Mouse (Mus musculus): ENCODE results near the gene Diaph3.
A peak's percentile ranks its signal among the peaks of the same experiment; 100 is the strongest.
"Not testable (repeated sequence)": the region's sequence is repeated elsewhere in the genome, so short reads cannot be mapped to it uniquely, and the experiment has no call there.

Gene Diaph3

GRCm38 (mm10) chr14:86727538-86728045 lies 413.4 kb downstream of the Diaph3 start:
- DNase-seq = no peak

GRCm38 (mm10) chr14:86721768-86722167 lies 419.3 kb downstream of the Diaph3 start:
- DNase-seq = no peak

- DNase-seq = no peak
These were observed 420.0 kb downstream of the Diaph3 start for GRCm38 (mm10) chr14:86721082-86721481.

- DNase-seq = not testable (repeated sequence)
These were observed 420.6 kb downstream of the Diaph3 start for GRCm38 (mm10) chr14:86720408-86720807.

GRCm38 (mm10) chr14:86714088-86714690 lies 426.8 kb downstream of the Diaph3 start:
- DNase-seq = no peak

- DNase-seq = no peak
These were observed 437.0 kb downstream of the Diaph3 start for GRCm38 (mm10) chr14:86704080-86704479.

GRCm38 (mm10) chr14:86701145-86701544 lies 439.9 kb downstream of the Diaph3 start:
- no peak for DNase-seq

GRCm38 (mm10) chr14:86697887-86698286 lies 443.1 kb downstream of the Diaph3 start:
- no peak for DNase-seq

- no peak for DNase-seq
These were observed 448.3 kb downstream of the Diaph3 start for GRCm38 (mm10) chr14:86692714-86693113.

- DNase-seq = no peak
These were observed 449.7 kb downstream of the Diaph3 start for GRCm38 (mm10) chr14:86691298-86691697.

- no peak for DNase-seq
These were observed 456.2 kb downstream of the Diaph3 start for GRCm38 (mm10) chr14:86684585-86685503.

- peak in 1 of 2 experiments; percentile 4 for DNase-seq
These were observed 459.1 kb downstream of the Diaph3 start for GRCm38 (mm10) chr14:86681951-86682350.

- DNase-seq = no peak
These were observed 462.0 kb downstream of the Diaph3 start for GRCm38 (mm10) chr14:86678992-86679391.

GRCm38 (mm10) chr14:86678179-86678780 lies 462.8 kb downstream of the Diaph3 start:
- peak in 1 of 2 experiments; percentile 15 for DNase-seq

- DNase-seq = no peak
These were observed 464.0 kb downstream of the Diaph3 start for GRCm38 (mm10) chr14:86677015-86677414.

- DNase-seq = no peak
These were observed 465.7 kb downstream of the Diaph3 start for GRCm38 (mm10) chr14:86675314-86675713.

GRCm38 (mm10) chr14:86662846-86663245 lies 478.2 kb downstream of the Diaph3 start:
- DNase-seq = no peak

- no peak for DNase-seq
These were observed 480.5 kb downstream of the Diaph3 start for GRCm38 (mm10) chr14:86660556-86660955.

GRCm38 (mm10) chr14:86656262-86656661 lies 484.8 kb downstream of the Diaph3 start:
- DNase-seq = no peak

- DNase-seq = no peak
These were observed 494.4 kb downstream of the Diaph3 start for GRCm38 (mm10) chr14:86646499-86647120.

- DNase-seq = no peak
These were observed 498.2 kb downstream of the Diaph3 start for GRCm38 (mm10) chr14:86642831-86643241.

- DNase-seq = no peak
These were observed 499.2 kb downstream of the Diaph3 start for GRCm38 (mm10) chr14:86641839-86642238.

- DNase-seq = no peak
These were observed 500.9 kb downstream of the Diaph3 start for GRCm38 (mm10) chr14:86640086-86640485.

Data from B cell, adult 2 months (primary cell).